Mouse (Mus musculus) heart, embryonic 10.5 days (tissue): ENCODE data around the gene Snx5. TPM values are rescaled to one million over a fixed set of nuclear protein-coding genes. Genes with fewer than 3 reads are reported as not detected.

Source experiments
- DNase-seq: peaks from one replicate; pipeline ENCODE4 v3.0.0-alpha.2; 2017; ENCODE audit warnings: low spot score
- H3K27ac ChIP-seq: fragments of 300-500 bp; sonication (generic); 2 replicates; pipeline ENCODE4 v1.5.1; 2016; ENCODE audit warnings: mild to moderate bottlenecking
- H3K27me3 ChIP-seq: fragments of 300-500 bp; sonication (generic); 2 replicates; pipeline ENCODE4 v1.6.1; 2016; ENCODE audit warnings: mild to moderate bottlenecking; ENCODE audit not compliant: poor library complexity, insufficient read depth, severe bottlenecking
- H3K36me3 ChIP-seq: fragments of 300-500 bp; sonication (generic); 2 replicates; pipeline ENCODE4 v1.6.1; 2016; ENCODE audit warnings: mild to moderate bottlenecking, moderate library complexity
- H3K4me1 ChIP-seq: fragments of 300-500 bp; sonication (generic); 2 replicates; pipeline ENCODE4 v1.6.1; 2016; ENCODE audit warnings: mild to moderate bottlenecking
- H3K4me3 ChIP-seq: fragments of 300-500 bp; sonication (generic); 2 replicates; pipeline ENCODE4 v1.5.1; 2016; ENCODE audit warnings: mild to moderate bottlenecking, moderate library complexity
- H3K9me3 ChIP-seq: fragments of 300-500 bp; sonication (generic); 2 replicates; pipeline ENCODE4 v1.6.1; 2016; ENCODE audit warnings: mild to moderate bottlenecking, moderate library complexity
- WGBS: fragments of 180-500 bp; shearing (Covaris S2); methylation state at CpG from one replicate; pipeline ENCODE4 v1.1.7; 2016; 5-methylcytosine and 5-hydroxymethylcytosine counted together
- polyA plus RNA-seq: library from polyadenylated mRNA; unstranded; fragments of >200 nt; fragmentation: Nextera tagmentation; extraction: Ambion mirVana; gene quantifications from 2 replicates; pipeline ENCODE4 v1.2.1, GENCODE M21; 2016

The Snx5 gene
- polyA plus RNA-seq = 119 and 128 TPM in 2 replicates

DNA sequence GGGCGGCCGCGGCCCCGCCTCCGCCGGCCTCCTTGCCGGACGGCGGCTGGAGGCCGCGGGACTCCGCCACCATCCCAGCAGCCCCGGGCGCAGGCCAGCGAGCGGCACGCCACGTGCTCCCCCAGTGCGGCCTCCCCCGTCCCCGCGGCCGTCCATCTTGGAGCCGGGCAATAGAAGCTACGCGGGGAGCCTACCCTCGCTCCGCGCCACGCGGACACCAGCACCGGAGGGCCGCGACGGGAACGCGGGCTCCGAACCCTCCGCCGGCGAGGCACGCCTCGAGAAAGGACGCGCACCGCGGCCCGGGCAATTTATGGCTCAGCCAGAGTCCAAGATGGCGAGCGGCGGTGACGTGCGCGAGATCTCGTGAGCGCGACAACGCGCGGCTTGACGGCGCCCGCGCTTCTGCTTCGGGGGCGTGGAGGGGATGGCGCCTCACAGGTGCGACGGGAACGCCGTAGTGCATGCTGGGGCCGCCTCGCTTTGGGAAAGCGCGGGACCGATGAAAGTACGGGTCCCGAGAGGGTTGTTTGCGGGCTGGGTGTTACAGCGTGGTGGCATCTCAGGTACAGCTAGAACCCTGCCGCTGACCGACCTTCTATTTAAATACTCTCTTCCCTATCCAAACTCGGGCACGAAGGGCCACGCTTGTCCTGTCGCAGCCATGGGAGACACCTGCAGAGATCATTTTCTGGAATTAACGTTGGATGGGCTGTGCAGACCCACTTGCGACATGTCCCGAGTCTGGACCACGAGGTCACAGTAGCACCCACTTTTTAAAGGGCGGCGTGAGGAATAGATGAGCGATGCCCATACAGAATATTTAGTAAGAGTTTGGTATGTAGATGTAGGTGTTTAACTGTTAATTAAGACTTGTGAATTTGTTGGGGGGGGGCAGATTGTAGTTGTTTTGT is at the start of gene Snx5, which contains the start of gene Mgme1:
Snx5 (minus strand) TSS at position 400 of the 914 bp plus-strand sequence.
Mgme1 (plus strand) TSS at position 157 of the 914 bp plus-strand sequence.
- H3K4me3 ChIP-seq = peak within 1 kb of the TSS; percentile 93
- peak; percentile 98 for DNase-seq
- H3K27ac ChIP-seq = peak within 1 kb of the TSS; percentile 99
- no peaks in the 10 kb centered on the region for H3K27me3 ChIP-seq
- H3K4me1 ChIP-seq = peaks cover 38% of the 10 kb centered on the region
- 1% methylated on average over 93 of the region's 93 CpGs for WGBS
- no peaks in the 10 kb centered on the region for H3K9me3 ChIP-seq
- H3K36me3 ChIP-seq = peaks cover 14% of the 10 kb centered on the region; the same call in 1 of the 2 replicates

DNA sequence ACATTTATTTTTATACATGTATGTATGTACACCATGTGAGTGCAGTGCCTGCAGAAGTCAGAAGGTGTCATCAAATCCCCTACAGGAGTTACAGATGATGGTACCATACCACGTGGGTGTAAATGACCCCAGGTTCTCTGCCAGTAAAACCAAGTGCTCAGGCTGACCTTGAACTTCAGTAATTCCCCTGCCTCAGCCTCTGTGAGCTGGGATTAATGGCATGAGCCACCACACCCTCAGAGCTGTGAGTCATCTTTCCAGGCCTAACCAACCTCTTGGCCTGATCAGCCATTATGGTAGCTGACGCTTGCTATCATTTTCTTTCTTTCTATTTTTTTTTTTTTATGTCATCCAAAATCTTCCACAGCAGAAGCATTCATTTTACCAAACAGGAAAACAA is 40.7 kb upstream of the Snx5 start:
- Histone ChIP-seq H3K4me3 (no peak overlapping the region), H3K27ac (no peak overlapping the region), H3K9me3 (no peaks in the 10 kb centered on the region), H3K27me3 (no peaks in the 10 kb centered on the region), H3K4me1 (no peaks in the 10 kb centered on the region; the same call in 1 of the 2 replicates), H3K36me3 (no peaks in the 10 kb centered on the region)
- WGBS = 79% methylated on average over 2 of the region's 2 CpGs
- DNase-seq = no peak

DNA sequence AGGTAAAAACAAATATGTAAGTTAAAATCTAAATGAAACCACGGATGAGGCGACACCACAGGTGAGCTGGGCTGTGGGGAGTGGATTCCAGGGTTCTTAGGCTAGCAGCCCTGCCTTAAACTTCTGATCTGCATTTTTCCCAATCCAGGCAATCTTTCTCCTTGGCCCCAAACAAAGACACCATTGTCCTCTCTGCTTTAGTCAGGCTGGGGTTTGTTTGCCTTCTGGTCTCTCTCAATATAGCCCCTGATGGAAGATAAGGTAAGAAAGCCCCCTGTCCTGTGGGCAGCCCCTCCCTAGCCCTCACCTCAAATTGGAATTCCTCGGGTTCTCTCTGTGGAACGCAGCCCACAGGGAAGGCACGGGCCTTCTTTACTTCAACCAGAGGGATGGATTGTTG is 39.6 kb upstream of the Snx5 start:
- DNase-seq = no peak
- H3K36me3 ChIP-seq = no peaks in the 10 kb centered on the region
- H3K4me3 ChIP-seq = no peak overlapping the region
- H3K27ac ChIP-seq = no peak overlapping the region
- 32% methylated on average over 5 of the region's 5 CpGs for WGBS
- H3K4me1 ChIP-seq = no peaks in the 10 kb centered on the region; the same call in 1 of the 2 replicates
- no peaks in the 10 kb centered on the region for H3K27me3 ChIP-seq
- H3K9me3 ChIP-seq = no peaks in the 10 kb centered on the region

DNA sequence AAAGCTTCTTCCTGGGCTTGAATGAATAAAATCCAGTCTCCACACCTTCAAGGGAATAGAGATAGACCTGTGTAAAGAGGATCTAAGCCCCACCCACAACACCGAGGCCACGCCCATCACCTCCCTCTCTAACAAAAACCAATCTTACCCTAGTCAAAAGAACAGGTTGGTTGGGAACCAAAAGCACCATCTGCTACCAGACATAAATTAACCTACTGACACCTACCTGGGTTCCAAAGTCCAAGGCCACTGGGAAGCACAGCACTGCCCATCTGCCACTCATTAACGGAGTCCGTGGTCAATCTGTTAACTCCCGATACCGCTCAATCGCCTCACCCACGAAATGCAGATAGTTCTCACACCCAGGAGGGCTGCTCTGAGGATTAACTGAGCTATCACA is 37.9 kb upstream of the Snx5 start:
- Histone ChIP-seq H3K36me3 (no peaks in the 10 kb centered on the region), H3K9me3 (no peaks in the 10 kb centered on the region), H3K27me3 (0 out of 2 replicates have a peak, but pooled peaks cover 5% of the 10 kb centered on the region), H3K4me1 (no peaks in the 10 kb centered on the region; the same call in 1 of the 2 replicates), H3K27ac (no peak overlapping the region), H3K4me3 (no peak overlapping the region)
- DNase-seq = no peak
- WGBS = 46% methylated on average over 8 of the region's 8 CpGs

DNA sequence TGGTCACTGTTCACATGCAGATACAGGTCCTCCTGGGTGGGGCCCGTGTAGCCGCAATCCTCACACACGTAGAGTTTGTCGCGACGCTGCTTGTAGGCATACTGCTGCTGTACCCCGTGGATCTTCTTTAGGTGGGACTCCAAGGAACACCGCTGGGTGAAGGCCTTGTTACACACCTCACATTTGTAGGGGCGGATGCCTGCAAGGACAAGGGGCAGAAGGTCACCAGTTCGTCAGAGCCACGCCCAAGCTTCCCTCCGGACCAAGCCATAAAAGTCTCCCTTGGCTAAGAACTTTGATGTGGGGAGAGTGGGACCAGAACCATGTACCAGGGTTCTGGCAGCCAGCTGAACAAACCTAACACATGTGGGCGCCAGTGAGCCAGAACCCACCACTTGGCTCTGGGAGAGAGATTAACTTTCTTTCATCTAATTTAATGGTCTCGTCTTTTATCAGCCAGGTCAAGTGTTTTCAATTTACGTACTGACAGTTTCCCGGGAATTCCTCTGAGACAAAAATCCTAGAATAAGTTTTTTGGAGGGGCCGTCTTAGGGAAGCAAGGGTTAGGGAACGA is 35.1 kb upstream of the Snx5 start:
- Histone ChIP-seq H3K9me3 (no peaks in the 10 kb centered on the region), H3K27me3 (0 out of 2 replicates have a peak, but pooled peaks cover 5% of the 10 kb centered on the region), H3K27ac (no peak overlapping the region), H3K4me3 (no peak overlapping the region), H3K4me1 (no peaks in the 10 kb centered on the region; the same call in 1 of the 2 replicates), H3K36me3 (no peaks in the 10 kb centered on the region)
- 61% methylated on average over 18 of the region's 18 CpGs for WGBS
- DNase-seq = no peak

DNA sequence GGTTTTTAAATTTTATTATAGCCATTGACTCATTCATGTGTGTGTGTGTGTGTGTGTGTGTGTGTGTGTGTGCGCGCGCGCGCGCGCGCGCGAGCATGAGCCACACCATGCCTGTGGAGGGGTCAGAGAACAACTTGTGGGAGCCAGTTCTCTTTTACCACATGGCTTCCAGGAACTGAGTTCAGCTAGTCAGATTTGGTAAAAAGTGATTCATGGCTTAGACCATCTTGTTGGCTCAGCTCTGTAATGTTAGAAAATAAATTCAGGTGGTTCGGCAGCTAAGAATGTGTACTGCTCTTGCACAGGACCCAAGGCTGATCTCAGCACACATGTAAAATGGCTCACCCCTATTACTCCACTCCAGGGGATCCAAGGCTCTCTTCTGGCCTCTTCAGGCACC is 30.4 kb upstream of the Snx5 start:
- Histone ChIP-seq H3K27me3 (0 out of 2 replicates have a peak, but pooled peaks cover 5% of the 10 kb centered on the region), H3K4me3 (no peak overlapping the region), H3K9me3 (no peaks in the 10 kb centered on the region), H3K27ac (no peak overlapping the region), H3K36me3 (no peaks in the 10 kb centered on the region), H3K4me1 (no peaks in the 10 kb centered on the region)
- WGBS = 96% methylated on average over 11 of the region's 11 CpGs
- no peak for DNase-seq

DNA sequence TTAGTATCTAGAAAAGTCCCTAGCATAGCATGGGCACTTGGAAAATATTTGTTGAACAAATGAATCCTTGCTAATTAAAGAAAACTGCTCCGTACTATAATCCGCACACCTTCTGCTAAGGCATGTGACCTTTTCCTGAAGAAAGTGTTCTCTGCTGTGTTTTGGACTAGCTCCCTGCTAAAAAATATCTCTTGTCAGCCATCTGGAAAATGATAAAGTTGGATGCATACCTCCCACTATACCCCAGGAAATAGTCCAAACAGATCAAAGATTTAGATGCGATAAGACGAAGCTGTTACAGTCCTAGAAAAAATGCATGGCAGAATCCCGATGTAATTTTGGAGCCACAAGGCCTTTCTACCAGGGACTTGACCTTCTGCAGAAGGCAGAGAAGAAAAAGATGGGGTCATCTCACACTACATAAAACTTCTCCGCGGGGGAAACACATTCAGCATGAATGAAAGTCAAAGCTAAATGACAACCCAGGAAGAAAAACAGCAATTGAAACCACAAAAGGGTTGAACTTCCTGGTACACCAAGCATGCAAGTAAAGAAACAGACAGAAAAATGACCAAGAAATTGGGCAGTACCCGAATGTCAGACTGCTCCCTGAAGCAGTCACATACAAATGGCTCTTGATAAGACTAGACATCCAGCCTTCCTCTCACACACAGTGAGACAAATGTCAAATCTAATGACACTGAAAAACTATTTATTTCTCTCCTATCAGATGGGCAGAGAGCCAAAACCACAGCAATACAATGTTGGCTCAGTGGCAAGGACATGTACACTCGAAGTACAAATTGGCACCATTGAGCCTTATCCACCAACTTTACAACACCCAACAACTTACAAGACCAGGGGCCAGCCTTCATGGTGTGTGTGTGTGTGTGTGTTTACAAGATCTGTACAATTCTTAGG is 29.3 kb upstream of the Snx5 start:
- Histone ChIP-seq H3K4me3 (no peak overlapping the region), H3K9me3 (no peaks in the 10 kb centered on the region), H3K27ac (no peak overlapping the region), H3K4me1 (peaks cover 5% of the 10 kb centered on the region; the same call in 1 of the 2 replicates), H3K36me3 (no peaks in the 10 kb centered on the region), H3K27me3 (0 out of 2 replicates have a peak, but pooled peaks cover 5% of the 10 kb centered on the region)
- 77% methylated on average over 9 of the region's 9 CpGs for WGBS
- no peak for DNase-seq

DNA sequence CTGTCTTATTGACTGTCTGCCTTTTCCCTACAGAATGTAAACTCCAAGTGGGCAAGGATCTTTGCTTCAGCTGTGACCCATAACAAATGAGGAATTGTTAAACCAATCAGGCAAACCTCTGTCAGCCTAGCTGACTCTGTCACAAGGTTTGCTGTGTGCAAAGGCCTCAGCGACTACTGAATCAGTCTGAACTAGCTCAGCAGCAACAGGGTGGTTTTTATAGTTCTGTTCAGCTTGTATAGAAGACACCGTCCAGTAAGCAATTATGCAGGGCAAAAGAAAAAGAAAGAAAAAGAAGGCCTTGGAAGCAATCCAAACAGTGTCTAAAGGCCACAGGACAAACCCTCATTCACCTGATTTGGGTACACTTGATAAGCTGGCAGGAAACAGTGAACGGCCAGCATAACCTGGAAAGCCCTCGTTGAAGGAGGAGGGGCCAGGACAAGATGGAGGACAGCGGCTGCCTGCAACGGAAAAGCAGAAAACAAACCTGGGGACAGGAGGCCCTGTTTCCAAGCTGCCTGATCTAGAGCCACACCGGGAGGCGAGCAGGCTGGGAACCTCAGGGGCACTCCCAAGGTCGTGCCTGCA is 24.5 kb upstream of the Snx5 start:
- Histone ChIP-seq H3K27me3 (no peaks in the 10 kb centered on the region), H3K4me1 (peaks cover 12% of the 10 kb centered on the region; the same call in 1 of the 2 replicates), H3K4me3 (no peak overlapping the region), H3K9me3 (no peaks in the 10 kb centered on the region), H3K27ac (no peak overlapping the region), H3K36me3 (no peaks in the 10 kb centered on the region)
- 57% methylated on average over 9 of the region's 9 CpGs for WGBS
- no peak for DNase-seq

DNA sequence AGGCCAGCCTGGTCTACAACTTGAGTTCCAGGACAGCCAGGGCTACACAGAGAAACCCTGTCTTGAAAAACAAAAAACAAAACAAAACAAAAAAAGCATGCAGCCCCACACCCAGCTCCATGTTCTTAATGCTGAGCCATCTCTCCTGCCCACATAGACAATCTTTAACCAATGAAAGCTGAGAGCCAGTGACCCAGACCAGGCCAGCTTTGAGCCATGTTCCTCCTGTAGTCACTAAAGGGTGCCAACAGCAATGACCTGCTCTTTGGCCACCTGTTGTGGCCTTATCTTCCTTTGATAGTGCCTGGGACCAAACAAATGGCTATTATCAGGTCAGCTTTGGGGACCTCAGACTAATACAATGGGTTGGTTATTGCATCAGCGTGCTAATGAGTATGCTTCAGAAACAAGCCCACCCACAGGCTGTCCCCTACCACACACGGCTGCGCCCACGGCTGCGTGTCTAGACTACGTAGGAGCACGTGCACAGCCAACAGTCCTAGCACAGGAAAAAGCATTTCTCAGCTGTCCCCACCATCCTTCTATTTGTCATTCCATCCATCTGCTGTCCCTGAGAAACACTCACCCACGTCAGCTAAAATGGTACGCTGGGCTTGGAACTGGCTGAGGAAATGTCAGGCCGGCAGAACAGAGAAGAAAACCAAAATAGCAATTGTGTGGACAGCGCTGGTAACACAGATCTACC is 21.0 kb upstream of the Snx5 start:
- WGBS = 61% methylated on average over 11 of the region's 11 CpGs

DNA sequence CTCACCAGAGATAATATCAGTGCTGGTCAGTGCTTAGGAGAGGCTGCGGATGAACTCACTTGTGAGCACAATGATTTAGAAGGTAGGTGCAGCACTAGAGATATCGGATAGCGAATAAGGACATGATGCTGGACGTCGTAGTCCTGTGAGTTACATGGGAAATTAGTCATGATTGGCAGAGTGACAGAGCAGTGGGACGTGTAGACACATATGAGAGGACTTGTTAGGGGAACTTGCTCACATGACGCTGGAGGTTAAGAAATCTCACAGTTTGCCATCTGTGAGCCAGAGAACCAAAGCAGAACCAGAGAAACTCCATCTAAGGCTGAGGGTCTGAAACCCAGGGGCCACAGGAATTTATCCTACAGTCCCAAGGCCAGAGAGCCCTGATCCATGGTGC is 19.6 kb upstream of the Snx5 start:
- Histone ChIP-seq H3K9me3 (no peaks in the 10 kb centered on the region), H3K4me3 (no peak overlapping the region), H3K36me3 (no peaks in the 10 kb centered on the region), H3K27me3 (no peaks in the 10 kb centered on the region), H3K4me1 (peaks cover 13% of the 10 kb centered on the region; the same call in 1 of the 2 replicates), H3K27ac (no peak overlapping the region)
- DNase-seq = no peak
- WGBS = 85% methylated on average over 7 of the region's 7 CpGs

More for the DNA sequence above, 21.0 kb upstream of the Snx5 start:
- H3K27me3 ChIP-seq = no peaks in the 10 kb centered on the region
- DNase-seq = no peak
- H3K4me1 ChIP-seq = peaks cover 12% of the 10 kb centered on the region; the same call in 1 of the 2 replicates
- H3K4me3 ChIP-seq = no peak overlapping the region
- H3K9me3 ChIP-seq = no peaks in the 10 kb centered on the region
- no peak overlapping the region for H3K27ac ChIP-seq
- H3K36me3 ChIP-seq = no peaks in the 10 kb centered on the region

DNA sequence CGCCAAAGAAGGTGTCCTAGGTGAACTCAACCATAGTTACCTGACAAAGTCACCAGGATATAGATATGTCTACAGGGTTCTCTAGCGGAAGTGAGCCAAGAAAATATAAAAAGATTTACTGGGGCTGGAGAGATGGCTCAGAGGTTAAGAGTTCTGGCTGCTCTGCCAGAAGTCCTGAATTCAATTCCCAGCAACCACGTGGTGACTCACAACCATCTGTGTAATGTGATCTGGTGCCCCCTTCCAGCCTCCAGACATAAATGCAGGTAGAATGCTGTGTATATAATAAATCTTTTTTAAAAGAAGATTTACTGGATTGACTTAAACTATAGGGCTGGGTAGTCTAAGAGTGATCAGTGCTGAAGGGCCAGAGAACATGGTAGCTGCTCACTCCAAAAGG is 10.7 kb upstream of the Snx5 start:
- 69% methylated on average over 3 of the region's 3 CpGs for WGBS
- Histone ChIP-seq H3K27ac (no peak overlapping the region), H3K36me3 (peaks cover 32% of the 10 kb centered on the region), H3K4me3 (no peak overlapping the region), H3K27me3 (no peaks in the 10 kb centered on the region), H3K4me1 (peaks cover 6% of the 10 kb centered on the region; the same call in 1 of the 2 replicates), H3K9me3 (no peaks in the 10 kb centered on the region)
- DNase-seq = no peak
